Mouse (Mus musculus) erythroblast, adult 5-6 weeks (primary cell): ENCODE data around the gene Rnaseh2a. TPM values are rescaled to one million over a fixed set of nuclear protein-coding genes. Genes with fewer than 3 reads are reported as not detected.
A peak's percentile ranks its signal among the peaks of the same experiment; 100 is the strongest.
"Not testable (repeated sequence)": the region's sequence is repeated elsewhere in the genome, so short reads cannot be mapped to it uniquely, and the experiment has no call there.

Source experiments
- ATAC-seq: replicated peaks from 2 replicates; pipeline ENCODE4 v1.8.0; 2016; ENCODE audit warnings: moderate number of reproducible peaks, mild to moderate bottlenecking, moderate TSS enrichment, inconsistent platforms; ENCODE audit not compliant: poor library complexity, low FRiP score, severe bottlenecking
- total RNA-seq, 2 experiments: library from RNA; stranded (forward) in 1 of 2; stranded (reverse) in 1 of 2; fragments of 150-400 nt in 1 of 2; fragments of 200-764, 138-1000 nt in 1 of 2; gene quantifications; 2 replicates each; pipeline versions ENCODE4 v1.2.3 to v1.2.4; 2015 to 2017; ENCODE audit warnings: low replicate concordance in 2 of 2

The Rnaseh2a gene
- total RNA-seq, 2 experiments from 2014 or later, result 37.9 to 67.2 TPM

DNA sequence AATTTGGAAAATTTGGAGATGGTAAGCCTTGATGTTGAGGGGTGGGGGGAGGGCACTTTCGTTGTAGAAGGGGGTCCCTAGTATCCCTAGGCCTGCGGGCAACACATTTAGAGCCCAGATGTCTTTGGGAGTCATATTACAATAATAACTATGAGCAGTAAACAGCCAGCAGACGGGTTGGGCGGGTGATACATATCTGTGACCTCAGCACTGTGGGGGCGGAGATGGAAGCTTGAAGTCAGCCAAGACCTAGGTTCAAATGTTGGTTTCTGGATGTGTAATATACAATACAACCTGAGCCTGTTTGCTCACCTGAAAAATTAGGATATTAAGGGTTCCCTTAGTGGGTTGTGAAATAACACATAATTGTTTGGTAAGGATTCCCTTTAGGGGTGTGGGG lies 59.6 kb downstream of the Rnaseh2a start:
- peak; percentile 34 for ATAC-seq

DNA sequence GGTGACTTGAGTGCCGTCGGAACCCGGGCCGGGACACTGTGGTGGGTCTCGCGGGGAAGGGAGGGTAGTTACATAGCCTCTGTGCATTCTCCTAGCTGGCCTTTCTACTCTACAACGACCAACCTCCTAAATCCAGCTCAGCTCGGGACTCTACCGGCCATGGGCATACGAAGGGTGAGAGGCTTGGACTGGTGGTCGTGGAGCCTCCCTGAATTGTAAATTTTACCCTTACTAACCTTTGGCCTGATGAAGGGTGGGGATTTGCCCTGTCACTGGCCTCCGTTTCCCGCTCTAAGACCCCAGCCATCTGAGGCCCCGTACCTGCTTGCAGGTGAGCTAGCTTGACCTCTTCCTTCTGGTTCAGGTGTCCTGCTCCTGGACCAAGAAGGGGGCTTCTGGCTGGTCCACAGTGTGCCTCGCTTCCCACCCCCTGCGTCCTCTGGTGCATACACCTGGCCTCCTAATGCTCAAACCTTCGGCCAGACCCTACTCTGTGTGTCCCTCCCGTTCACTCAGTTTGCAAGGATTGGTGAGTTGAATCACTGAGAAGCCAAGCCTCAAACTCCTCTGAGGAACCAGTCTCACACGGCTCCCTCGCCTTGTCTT lies 60.3 kb downstream of the Rnaseh2a start:
- ATAC-seq, result peak; percentile 10; the same call in 1 of the 2 replicates

- peak; percentile 84 for ATAC-seq
These were observed 61.0 kb downstream of the Rnaseh2a start, which contains the start of gene Dnase2a for GRCm38 (mm10) chr8:84908421-84909161. Gene Dnase2a (plus strand): TSS chr8:84908560.

- not testable (repeated sequence) for ATAC-seq
These were observed 61.6 kb downstream of the Rnaseh2a start for GRCm38 (mm10) chr8:84907979-84908378.

GRCm38 (mm10) chr8:84907493-84907892 lies 62.1 kb downstream of the Rnaseh2a start:
- ATAC-seq, result no peak

DNA sequence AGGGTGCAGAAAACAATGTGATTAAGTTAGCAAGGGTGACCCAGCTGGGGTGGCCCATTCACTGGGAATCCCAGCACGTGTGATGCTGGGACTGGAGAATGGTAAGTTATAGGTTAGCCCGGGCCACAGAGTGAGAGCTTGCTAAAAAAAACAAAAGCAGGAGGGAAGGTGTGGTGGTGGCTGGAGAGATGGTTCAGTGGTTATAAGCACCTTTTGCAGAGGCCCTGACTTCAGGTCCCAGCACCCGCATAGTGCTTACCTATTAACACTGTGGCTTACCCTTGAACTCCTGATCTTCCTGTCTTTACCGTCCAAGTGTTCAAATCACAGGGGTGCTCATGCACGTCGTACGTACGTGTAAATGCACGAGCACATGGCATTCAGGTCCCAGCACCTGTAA lies 62.5 kb downstream of the Rnaseh2a start:
- no peak for ATAC-seq

Other genes with a start within 250 kb of the Rnaseh2a start
- gene G430095P16Rik, start 246.8 kb downstream of the Rnaseh2a start, total RNA-seq (2015; ENCODE audit: low replicate concordance), result 7.9 and 18.1 TPM in 2 replicates
- gene G430095P16Rik, start 246.8 kb downstream of the Rnaseh2a start, total RNA-seq (2017; ENCODE audit: low replicate concordance), result 3.6 and 12.9 TPM in 2 replicates
- 19.0 and 24.5 TPM in 2 replicates for gene Nfix, start 169.4 kb downstream of the Rnaseh2a start, total RNA-seq (2015; ENCODE audit: low replicate concordance)
- gene Nfix, start 169.4 kb downstream of the Rnaseh2a start, total RNA-seq (2017; ENCODE audit: low replicate concordance), result 7.9 and 14.1 TPM in 2 replicates
- gene Dand5, start 146.9 kb downstream of the Rnaseh2a start, total RNA-seq (2015; ENCODE audit: low replicate concordance), result 2.3 TPM in 1 of 2 replicates, not detected in the other
- 2.3 and 3.9 TPM in 2 replicates for gene Dand5, start 146.9 kb downstream of the Rnaseh2a start, total RNA-seq (2017; ENCODE audit: low replicate concordance)
- 4.4 and 5.9 TPM in 2 replicates for gene Gadd45gip1, start 138.2 kb downstream of the Rnaseh2a start, total RNA-seq (2015; ENCODE audit: low replicate concordance)
- gene Gadd45gip1, start 138.2 kb downstream of the Rnaseh2a start, total RNA-seq (2017; ENCODE audit: low replicate concordance), result 7.4 and 7.7 TPM in 2 replicates
- 379 and 406 TPM in 2 replicates for gene Rad23a, start 129.1 kb downstream of the Rnaseh2a start, total RNA-seq (2015; ENCODE audit: low replicate concordance)
- 572 and 669 TPM in 2 replicates for gene Rad23a, start 129.1 kb downstream of the Rnaseh2a start, total RNA-seq (2017; ENCODE audit: low replicate concordance)
- gene Calr, start 122.8 kb downstream of the Rnaseh2a start, total RNA-seq (2015; ENCODE audit: low replicate concordance), result 255 and 289 TPM in 2 replicates
- gene Calr, start 122.8 kb downstream of the Rnaseh2a start, total RNA-seq (2017; ENCODE audit: low replicate concordance), result 800 and 908 TPM in 2 replicates
- 6.0 and 9.6 TPM in 2 replicates for gene Farsa, start 112.8 kb downstream of the Rnaseh2a start, total RNA-seq (2015; ENCODE audit: low replicate concordance)
- gene Farsa, start 112.8 kb downstream of the Rnaseh2a start, total RNA-seq (2017; ENCODE audit: low replicate concordance), result 25.0 and 28.8 TPM in 2 replicates
- 54.3 and 54.8 TPM in 2 replicates for gene Syce2, start 97.7 kb downstream of the Rnaseh2a start, total RNA-seq (2015; ENCODE audit: low replicate concordance)
- gene Syce2, start 97.7 kb downstream of the Rnaseh2a start, total RNA-seq (2017; ENCODE audit: low replicate concordance), result 10.6 and 24.4 TPM in 2 replicates
- 7.9 and 14.6 TPM in 2 replicates for gene Gcdh, start 75.8 kb downstream of the Rnaseh2a start, total RNA-seq (2015; ENCODE audit: low replicate concordance)
- gene Gcdh, start 75.8 kb downstream of the Rnaseh2a start, total RNA-seq (2017; ENCODE audit: low replicate concordance), result 13.4 and 17.6 TPM in 2 replicates
- gene Klf1, start 67.8 kb downstream of the Rnaseh2a start, total RNA-seq (2015; ENCODE audit: low replicate concordance), result 58.9 and 59.8 TPM in 2 replicates
- gene Klf1, start 67.8 kb downstream of the Rnaseh2a start, total RNA-seq (2017; ENCODE audit: low replicate concordance), result 85.0 and 116 TPM in 2 replicates
- gene Dnase2a, start 61.2 kb downstream of the Rnaseh2a start, total RNA-seq (2015; ENCODE audit: low replicate concordance), result 31.9 and 44.9 TPM in 2 replicates
- gene Dnase2a, start 61.2 kb downstream of the Rnaseh2a start, total RNA-seq (2017; ENCODE audit: low replicate concordance), result 85.2 and 99.8 TPM in 2 replicates
- gene Mast1, start 32.4 kb downstream of the Rnaseh2a start, total RNA-seq (2015; ENCODE audit: low replicate concordance), result not detected in 2 replicates
- 0.28 TPM in 1 of 2 replicates, not detected in the other for gene Mast1, start 32.4 kb downstream of the Rnaseh2a start, total RNA-seq (2017; ENCODE audit: low replicate concordance)
- gene Rtbdn, start 22.8 kb downstream of the Rnaseh2a start, total RNA-seq (2015; ENCODE audit: low replicate concordance), result not detected in 2 replicates
- not detected in 2 replicates for gene Rtbdn, start 22.8 kb downstream of the Rnaseh2a start, total RNA-seq (2017; ENCODE audit: low replicate concordance)
- not detected in 2 replicates for gene Gm49661, start 334 bp downstream of the Rnaseh2a start, total RNA-seq (2015; ENCODE audit: low replicate concordance)
- gene Gm49661, start 334 bp downstream of the Rnaseh2a start, total RNA-seq (2017; ENCODE audit: low replicate concordance), result not detected in 2 replicates
- 1,192 and 1,430 TPM in 2 replicates for gene Prdx2, start 180 bp downstream of the Rnaseh2a start, total RNA-seq (2015; ENCODE audit: low replicate concordance)
- gene Prdx2, start 180 bp downstream of the Rnaseh2a start, total RNA-seq (2017; ENCODE audit: low replicate concordance), result 2,193 and 2,235 TPM in 2 replicates
- gene Junb, start 9.0 kb upstream of the Rnaseh2a start, total RNA-seq (2015; ENCODE audit: low replicate concordance), result 6.1 and 6.7 TPM in 2 replicates
- 15.5 and 16.1 TPM in 2 replicates for gene Junb, start 9.0 kb upstream of the Rnaseh2a start, total RNA-seq (2017; ENCODE audit: low replicate concordance)
- 1.9 and 5.0 TPM in 2 replicates for gene Hook2, start 20.8 kb upstream of the Rnaseh2a start, total RNA-seq (2015; ENCODE audit: low replicate concordance)
- 1.6 and 6.1 TPM in 2 replicates for gene Hook2, start 20.8 kb upstream of the Rnaseh2a start, total RNA-seq (2017; ENCODE audit: low replicate concordance)
- gene Best2, start 44.8 kb upstream of the Rnaseh2a start, total RNA-seq (2015; ENCODE audit: low replicate concordance), result not detected in 2 replicates
- gene Best2, start 44.8 kb upstream of the Rnaseh2a start, total RNA-seq (2017; ENCODE audit: low replicate concordance), result not detected in 2 replicates
- gene Asna1, start 55.5 kb upstream of the Rnaseh2a start, total RNA-seq (2015; ENCODE audit: low replicate concordance), result 20.8 and 24.2 TPM in 2 replicates
- 13.5 and 26.3 TPM in 2 replicates for gene Asna1, start 55.5 kb upstream of the Rnaseh2a start, total RNA-seq (2017; ENCODE audit: low replicate concordance)
- 32.1 and 45.4 TPM in 2 replicates for gene Trir, start 57.1 kb upstream of the Rnaseh2a start, total RNA-seq (2015; ENCODE audit: low replicate concordance)
- 72.9 and 103 TPM in 2 replicates for gene Trir, start 57.1 kb upstream of the Rnaseh2a start, total RNA-seq (2017; ENCODE audit: low replicate concordance)
- 9.6 and 10.8 TPM in 2 replicates for gene Tnpo2, start 67.1 kb upstream of the Rnaseh2a start, total RNA-seq (2015; ENCODE audit: low replicate concordance)
- gene Tnpo2, start 67.1 kb upstream of the Rnaseh2a start, total RNA-seq (2017; ENCODE audit: low replicate concordance), result 11.2 and 14.6 TPM in 2 replicates
- 5.4 TPM in 1 of 2 replicates, not detected in the other for gene Fbxw9, start 90.3 kb upstream of the Rnaseh2a start, total RNA-seq (2015; ENCODE audit: low replicate concordance)
- 0.43 and 4.3 TPM in 2 replicates for gene Fbxw9, start 90.3 kb upstream of the Rnaseh2a start, total RNA-seq (2017; ENCODE audit: low replicate concordance)
- gene Gm5741, start 98.2 kb upstream of the Rnaseh2a start, total RNA-seq (2015; ENCODE audit: low replicate concordance), result not detected in 2 replicates
- not detected in 2 replicates for gene Gm5741, start 98.2 kb upstream of the Rnaseh2a start, total RNA-seq (2017; ENCODE audit: low replicate concordance)
- 12.3 and 16.1 TPM in 2 replicates for gene Dhps, start 102.0 kb upstream of the Rnaseh2a start, total RNA-seq (2015; ENCODE audit: low replicate concordance)
- gene Dhps, start 102.0 kb upstream of the Rnaseh2a start, total RNA-seq (2017; ENCODE audit: low replicate concordance), result 3.2 and 12.1 TPM in 2 replicates
- 26.1 and 31.3 TPM in 2 replicates for gene Wdr83os, start 111.0 kb upstream of the Rnaseh2a start, total RNA-seq (2015; ENCODE audit: low replicate concordance)
- 4.3 and 11.3 TPM in 2 replicates for gene Wdr83os, start 111.0 kb upstream of the Rnaseh2a start, total RNA-seq (2017; ENCODE audit: low replicate concordance)
- gene Wdr83, start 111.5 kb upstream of the Rnaseh2a start, total RNA-seq (2015; ENCODE audit: low replicate concordance), result 1.7 and 16.9 TPM in 2 replicates
- gene Wdr83, start 111.5 kb upstream of the Rnaseh2a start, total RNA-seq (2017; ENCODE audit: low replicate concordance), result 4.9 and 6.3 TPM in 2 replicates
- 27.5 and 32.8 TPM in 2 replicates for gene Man2b1, start 113.5 kb upstream of the Rnaseh2a start, total RNA-seq (2015; ENCODE audit: low replicate concordance)
- gene Man2b1, start 113.5 kb upstream of the Rnaseh2a start, total RNA-seq (2017; ENCODE audit: low replicate concordance), result 17.8 and 18.6 TPM in 2 replicates
- not detected in 2 replicates for gene Zfp791, start 153.3 kb upstream of the Rnaseh2a start, total RNA-seq (2015; ENCODE audit: low replicate concordance)
- not detected in 2 replicates for gene Zfp791, start 153.3 kb upstream of the Rnaseh2a start, total RNA-seq (2017; ENCODE audit: low replicate concordance)
- gene Cks1brt, start 182.2 kb upstream of the Rnaseh2a start, total RNA-seq (2015; ENCODE audit: low replicate concordance), result not detected in 2 replicates
- gene Cks1brt, start 182.2 kb upstream of the Rnaseh2a start, total RNA-seq (2017; ENCODE audit: low replicate concordance), result not detected in 2 replicates